Mouse (Mus musculus) CD4-positive naive resting alpha-beta T cell, adult 57 days (primary cell): Measurements from ENCODE around the gene Ssna1. TPM values are rescaled to one million over a fixed set of nuclear protein-coding genes. Genes with fewer than 3 reads are reported as not detected.

Experiments used
- total RNA-seq: library from RNA; stranded (reverse); gene quantifications from one replicate; pipeline ENCODE4 v1.2.4, GENCODE M21; 2023

Gene Ssna1
- 35.2 TPM for total RNA-seq

GRCm38 (mm10) chr2:25271827-25272511 lies at the start of gene Ssna1, which contains the start of gene Anapc2:
Gene Ssna1 (minus strand): TSS chr2:25272438.
Gene Anapc2 (plus strand): TSS chr2:25272478.

GRCm38 (mm10) chr2:25318971-25319773 lies 46.9 kb upstream of the Ssna1 start, which contains the start of gene Grin1:
Gene Grin1 (minus strand): TSS chr2:25319187.

GRCm38 (mm10) chr2:25289651-25290050 lies 17.4 kb upstream of the Ssna1 start, which contains the start of gene Lrrc26:
Gene Lrrc26 (plus strand): TSS chr2:25289915.

GRCm38 (mm10) chr2:25287927-25288649 lies 15.8 kb upstream of the Ssna1 start, which contains the start of gene Tmem210:
Gene Tmem210 (plus strand): TSS chr2:25288145.

GRCm38 (mm10) chr2:25262291-25262767 lies 9.9 kb downstream of the Ssna1 start, which contains the start of gene Tprn:
Gene Tprn (plus strand): TSS chr2:25262618.

GRCm38 (mm10) chr2:25255284-25255779 lies 16.9 kb downstream of the Ssna1 start, which contains the start of gene Tmem203:
Gene Tmem203 (plus strand): TSS chr2:25255439.

GRCm38 (mm10) chr2:25246183-25247072 lies 25.8 kb downstream of the Ssna1 start, which contains the start of gene AL732309.1:
Gene AL732309.1 (minus strand): TSS chr2:25246863.

GRCm38 (mm10) chr2:25242101-25242506 lies 30.1 kb downstream of the Ssna1 start, which contains the start of the genes Rnf208 and Cysrt1:
Gene Rnf208 (plus strand): TSS chr2:25242255.
Gene Cysrt1 (minus strand): TSS chr2:25242452.

GRCm38 (mm10) chr2:25236614-25237013 lies 35.6 kb downstream of the Ssna1 start, which contains the start of gene Rnf224:
Gene Rnf224 (minus strand): TSS chr2:25236787.

GRCm38 (mm10) chr2:25234050-25234449 lies 38.2 kb downstream of the Ssna1 start, which contains the start of gene Slc34a3:
Gene Slc34a3 (minus strand): TSS chr2:25234364.

GRCm38 (mm10) chr2:25224492-25224765 lies 47.8 kb downstream of the Ssna1 start, which contains the start of gene Tubb4b:
Gene Tubb4b (minus strand): TSS chr2:25224702.

Other genes with a start within 250 kb of the Ssna1 start
- 22.3 TPM for gene Nsmf, start 218.1 kb downstream of the Ssna1 start, total RNA-seq
- not detected for gene Entpd8, start 192.1 kb downstream of the Ssna1 start, total RNA-seq
- gene Noxa1, start 177.3 kb downstream of the Ssna1 start, total RNA-seq = not detected
- gene Nrarp, start 91.7 kb downstream of the Ssna1 start, total RNA-seq = 5.2 TPM
- gene Tor4a, start 75.6 kb downstream of the Ssna1 start, total RNA-seq = 23.0 TPM
- 63.7 TPM for gene Nelfb, start 60.9 kb downstream of the Ssna1 start, total RNA-seq
- not detected for gene Stpg3, start 57.8 kb downstream of the Ssna1 start, total RNA-seq
- gene Fam166a, start 53.7 kb downstream of the Ssna1 start, total RNA-seq = not detected
- 113 TPM for gene Tubb4b, start 47.7 kb downstream of the Ssna1 start, total RNA-seq
- not detected for gene Slc34a3, start 38.1 kb downstream of the Ssna1 start, total RNA-seq
- gene Rnf224, start 35.7 kb downstream of the Ssna1 start, total RNA-seq = not detected
- gene Rnf208, start 30.2 kb downstream of the Ssna1 start, total RNA-seq = not detected
- gene Cysrt1, start 30.0 kb downstream of the Ssna1 start, total RNA-seq = not detected
- 5.9 TPM for gene AL732309.1, start 25.6 kb downstream of the Ssna1 start, total RNA-seq
- gene Tmem203, start 17.0 kb downstream of the Ssna1 start, total RNA-seq = 24.4 TPM
- gene Tprn, start 9.8 kb downstream of the Ssna1 start, total RNA-seq = 29.6 TPM
- 99.3 TPM for gene Anapc2, start within 50 bp of the Ssna1 start, total RNA-seq
- gene Tmem210, start 15.7 kb upstream of the Ssna1 start, total RNA-seq = not detected
- not detected for gene Lrrc26, start 17.5 kb upstream of the Ssna1 start, total RNA-seq
- gene Grin1, start 46.7 kb upstream of the Ssna1 start, total RNA-seq = not detected
- 50.6 TPM for gene Man1b1, start 59.9 kb upstream of the Ssna1 start, total RNA-seq
- 17.2 TPM for gene Dpp7, start 83.9 kb upstream of the Ssna1 start, total RNA-seq
- 10.3 TPM for gene Uap1l1, start 93.2 kb upstream of the Ssna1 start, total RNA-seq
- 0.74 TPM for gene Sapcd2, start 99.9 kb upstream of the Ssna1 start, total RNA-seq
- gene Entpd2, start 123.4 kb upstream of the Ssna1 start, total RNA-seq = 1.4 TPM
- gene Npdc1, start 126.9 kb upstream of the Ssna1 start, total RNA-seq = 0.98 TPM
- 0.59 TPM for gene Fut7, start 150.8 kb upstream of the Ssna1 start, total RNA-seq
- 69.0 TPM for gene Abca2, start 156.3 kb upstream of the Ssna1 start, total RNA-seq
- gene Clic3, start 184.4 kb upstream of the Ssna1 start, total RNA-seq = not detected
- gene Paxx, start 188.7 kb upstream of the Ssna1 start, total RNA-seq = 92.6 TPM
- not detected for gene Ptgds, start 197.6 kb upstream of the Ssna1 start, total RNA-seq
- gene Lcn12, start 221.5 kb upstream of the Ssna1 start, total RNA-seq = not detected
- gene Fbxw5, start 228.3 kb upstream of the Ssna1 start, total RNA-seq = 47.7 TPM
- not detected for gene C8g, start 229.3 kb upstream of the Ssna1 start, total RNA-seq